Mouse (Mus musculus): Measurements from ENCODE around the gene Cops7b. TPM values are rescaled to one million over a fixed set of nuclear protein-coding genes. Genes with fewer than 3 reads are reported as not detected.
A peak's percentile ranks its signal among the peaks of the same experiment; 100 is the strongest.
"Not testable (repeated sequence)": the region's sequence is repeated elsewhere in the genome, so short reads cannot be mapped to it uniquely, and the experiment has no call there.

Cops7b gene
- total RNA-seq (2015) (9.3 and 13.2 TPM in 2 replicates), total RNA-seq (2017) (19.5 and 22.7 TPM in 2 replicates)

- ATAC-seq (replicated peaks; ENCODE audit: poor library complexity): peak; percentile 89
These were observed at the start of gene Cops7b, which contains the start of gene Pde6d for GRCm38 (mm10) chr1:86582451-86583096. Gene Cops7b (plus strand): TSS chr1:86582904. Gene Pde6d (minus strand): TSS chr1:86582629.

- no peak for ATAC-seq (replicated peaks; ENCODE audit: poor library complexity)
These were observed 49.1 kb upstream of the Cops7b start for GRCm38 (mm10) chr1:86533411-86534130.

GRCm38 (mm10) chr1:86538383-86538782 is 44.3 kb upstream of the Cops7b start:
- peak; percentile 86 for ATAC-seq (replicated peaks; ENCODE audit: poor library complexity)

GRCm38 (mm10) chr1:86539583-86539982 is 43.1 kb upstream of the Cops7b start:
- ATAC-seq (replicated peaks; ENCODE audit: poor library complexity): not testable (repeated sequence)

- ATAC-seq (replicated peaks; ENCODE audit: poor library complexity): peak; percentile 53
These were observed 40.1 kb upstream of the Cops7b start for GRCm38 (mm10) chr1:86542584-86542983.

GRCm38 (mm10) chr1:86546797-86547196 is 35.9 kb upstream of the Cops7b start:
- ATAC-seq (replicated peaks; ENCODE audit: poor library complexity): no peak

- no peak for ATAC-seq (replicated peaks; ENCODE audit: poor library complexity)
These were observed 31.4 kb upstream of the Cops7b start for GRCm38 (mm10) chr1:86551299-86551698.

- no peak for ATAC-seq (replicated peaks; ENCODE audit: poor library complexity)
These were observed 30.8 kb upstream of the Cops7b start for GRCm38 (mm10) chr1:86551877-86552276.

GRCm38 (mm10) chr1:86555665-86556064 is 27.0 kb upstream of the Cops7b start:
- ATAC-seq (replicated peaks; ENCODE audit: poor library complexity): no peak

GRCm38 (mm10) chr1:86557872-86558271 is 24.8 kb upstream of the Cops7b start:
- ATAC-seq (replicated peaks; ENCODE audit: poor library complexity): peak; percentile 95

- ATAC-seq (replicated peaks; ENCODE audit: poor library complexity): no peak
These were observed 23.5 kb upstream of the Cops7b start for GRCm38 (mm10) chr1:86559232-86559631.

- no peak for ATAC-seq (replicated peaks; ENCODE audit: poor library complexity)
These were observed 20.0 kb upstream of the Cops7b start for GRCm38 (mm10) chr1:86562663-86563062.

- ATAC-seq (replicated peaks; ENCODE audit: poor library complexity): no peak
These were observed 14.3 kb upstream of the Cops7b start for GRCm38 (mm10) chr1:86568409-86568808.

GRCm38 (mm10) chr1:86569292-86569860 is 13.3 kb upstream of the Cops7b start:
- peak; percentile 79 for ATAC-seq (replicated peaks; ENCODE audit: poor library complexity)

GRCm38 (mm10) chr1:86571381-86571780 is 11.3 kb upstream of the Cops7b start:
- ATAC-seq (replicated peaks; ENCODE audit: poor library complexity): peak; percentile 81

GRCm38 (mm10) chr1:86571941-86572340 is 10.8 kb upstream of the Cops7b start:
- no peak for ATAC-seq (replicated peaks; ENCODE audit: poor library complexity)

GRCm38 (mm10) chr1:86580426-86580825 is 2.3 kb upstream of the Cops7b start:
- ATAC-seq (replicated peaks; ENCODE audit: poor library complexity): no peak

- ATAC-seq (replicated peaks; ENCODE audit: poor library complexity): peak; percentile 30
These were observed 833 bp upstream of the Cops7b start for GRCm38 (mm10) chr1:86581692-86582450.

GRCm38 (mm10) chr1:86583709-86584108 is 1.0 kb downstream of the Cops7b start:
- no peak for ATAC-seq (replicated peaks; ENCODE audit: poor library complexity)

- peak; percentile 71 for ATAC-seq (replicated peaks; ENCODE audit: poor library complexity)
These were observed 4.3 kb downstream of the Cops7b start for GRCm38 (mm10) chr1:86586992-86587391.

- ATAC-seq (replicated peaks; ENCODE audit: poor library complexity): no peak
These were observed 11.8 kb downstream of the Cops7b start for GRCm38 (mm10) chr1:86594539-86594938.

Measured in megakaryocyte progenitor cell, adult 5-6 weeks (primary cell).